Mouse (Mus musculus) heart, postnatal 0 days (tissue): Measurements from ENCODE around the gene Hpse2. TPM values are rescaled to one million over a fixed set of nuclear protein-coding genes. Genes with fewer than 3 reads are reported as not detected.

Source experiments
- ATAC-seq: fragments of 200-750 bp; cut with Nextera tagmentation; 2 replicates; pipeline ENCODE4 v1.8.0; 2017; ENCODE audit warnings: low read depth, moderate number of reproducible peaks, moderate library complexity; ENCODE audit not compliant: insufficient read depth
- DNase-seq: peaks from one replicate; pipeline ENCODE4 v3.0.0-alpha.2; 2016; ENCODE audit warnings: low spot score
- H3K27ac ChIP-seq: fragments of 300-500 bp; sonication (generic); 2 replicates; pipeline ENCODE4 v1.5.1; 2014; ENCODE audit warnings: low read depth, mild to moderate bottlenecking
- H3K27me3 ChIP-seq: fragments of 300-500 bp; sonication (generic); 2 replicates; pipeline ENCODE4 v1.6.1; 2014; ENCODE audit warnings: low read length, mixed read lengths; ENCODE audit not compliant: control insufficient read depth, insufficient read depth
- H3K36me3 ChIP-seq: fragments of 300-500 bp; sonication (generic); replicated peaks from 2 replicates; pipeline ENCODE4 v1.6.1; 2014; ENCODE audit warnings: low read length, mixed read lengths; ENCODE audit not compliant: control insufficient read depth, insufficient read depth
- H3K4me1 ChIP-seq: fragments of 300-500 bp; sonication (generic); 2 replicates; pipeline ENCODE4 v1.6.1; 2014; ENCODE audit warnings: antibody characterized with exemption; ENCODE audit not compliant: control insufficient read depth, insufficient read depth
- H3K4me2 ChIP-seq: fragments of 300-500 bp; sonication (generic); 2 replicates; pipeline ENCODE4 v1.6.1; 2014; ENCODE audit warnings: low read depth, mild to moderate bottlenecking, low read length, moderate library complexity
- H3K4me3 ChIP-seq: fragments of 300-500 bp; sonication (generic); 2 replicates; pipeline ENCODE4 v1.5.1; 2014; ENCODE audit warnings: low read depth, low read length
- H3K9ac ChIP-seq: fragments of 300-500 bp; sonication (generic); replicated peaks from 2 replicates; pipeline ENCODE4 v1.6.1; 2014; ENCODE audit warnings: low read depth, low read length, mixed read lengths
- H3K9me3 ChIP-seq: fragments of 300-500 bp; sonication (generic); replicated peaks from 2 replicates; pipeline ENCODE4 v1.6.1; 2016; ENCODE audit warnings: low read length; ENCODE audit not compliant: control insufficient read depth
- CTCF ChIP-seq: IDR thresholded peaks from 2 replicates; pipeline ENCODE4 v1.5.1; 2016; ENCODE audit warnings: antibody characterized with exemption, control low read depth, low read depth
- EP300 ChIP-seq: IDR thresholded peaks from 2 replicates; pipeline ENCODE4 v1.6.1; 2016; ENCODE audit warnings: antibody characterized with exemption, low read depth
- WGBS: fragments of 180-500 bp; shearing (Covaris S2); extraction: QIAGEN DNeasy Blood & Tissue Kit; methylation state at CpG from one replicate; pipeline ENCODE4 v1.1.7; 2014; 5-methylcytosine and 5-hydroxymethylcytosine counted together
- polyA plus RNA-seq: library from polyadenylated mRNA; unstranded; fragments of >200 nt; fragmentation: Nextera tagmentation; extraction: Ambion mirVana; gene quantifications from 2 replicates; pipeline ENCODE4 v1.2.1, GENCODE M21; 2015
- total RNA-seq: library from RNA; depleted of rRNA; stranded (reverse); fragments of >200 nt; gene quantifications from 2 replicates; pipeline ENCODE4 v1.2.3, GENCODE M21; 2014; ENCODE audit warnings: low replicate concordance

The Hpse2 gene
- total and polyA plus RNA-seq, 2 experiments from 2014 or later: 0.45 to 0.69 TPM

DNA sequence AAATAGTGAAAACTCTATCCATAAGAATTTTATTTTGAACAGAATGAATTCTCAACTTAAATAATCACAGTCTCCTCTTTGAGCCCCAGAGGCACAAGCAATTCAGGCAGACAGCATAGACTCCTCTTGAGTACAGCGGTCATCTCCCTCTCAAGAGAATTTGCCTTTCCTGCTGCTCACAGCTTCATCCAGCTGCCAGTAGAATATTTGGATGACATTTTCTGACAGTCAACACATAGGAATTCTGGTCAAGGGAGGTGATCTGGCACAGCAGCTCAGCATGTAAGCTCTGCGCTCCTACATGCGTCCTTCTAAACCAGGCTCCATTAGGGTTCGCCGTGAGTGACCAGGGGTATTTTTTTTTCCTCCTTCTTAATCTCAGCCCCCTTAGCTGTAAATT, 232.6 kb downstream of the Hpse2 start:
- Histone ChIP-seq H3K9ac (no peak overlapping the region), H3K27me3 (no peaks in the 10 kb centered on the region), H3K27ac (peak overlapping the region; percentile 43), H3K36me3 (no peaks in the 10 kb centered on the region), H3K4me2 (no peak overlapping the region), H3K4me1 (no peaks in the 10 kb centered on the region), H3K9me3 (no peaks in the 10 kb centered on the region), H3K4me3 (no peak overlapping the region)
- ATAC-seq (0 out of 2 replicates have a peak, but pooled peaks have one; percentile 36), DNase-seq (peak; percentile 26)
- TF ChIP-seq CTCF (no peak), EP300 (no peak)
- 68% methylated on average over 5 of the region's 5 CpGs for WGBS

DNA sequence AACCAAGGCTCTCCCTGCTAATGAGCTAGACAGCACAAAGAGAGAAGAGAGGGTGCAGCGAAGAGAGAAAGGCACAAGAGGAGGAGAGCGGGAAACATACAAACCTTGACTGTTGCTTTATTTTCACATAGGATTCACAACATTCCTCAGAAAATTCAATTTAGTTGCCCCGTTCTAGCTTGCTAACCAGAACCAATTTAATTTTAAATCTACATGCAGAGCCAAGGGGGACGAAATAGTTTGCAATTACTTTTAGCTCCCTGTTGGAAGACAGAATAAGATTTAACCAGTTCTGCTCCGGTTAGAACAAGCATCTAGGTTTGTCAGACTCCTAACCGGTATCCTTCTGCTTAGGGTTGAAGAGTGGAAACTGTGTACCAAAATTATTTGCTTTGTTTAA, 240.3 kb downstream of the Hpse2 start:
- Histone ChIP-seq H3K4me2 (no peak overlapping the region), H3K4me3 (no peak overlapping the region), H3K27me3 (no peaks in the 10 kb centered on the region), H3K9me3 (no peaks in the 10 kb centered on the region), H3K9ac (no peak overlapping the region), H3K36me3 (no peaks in the 10 kb centered on the region), H3K4me1 (no peaks in the 10 kb centered on the region), H3K27ac (no peak overlapping the region)
- DNase-seq: no peak
- TF ChIP-seq EP300: no peak
- TF ChIP-seq CTCF: no peak
- 75% methylated on average over 6 of the region's 6 CpGs for WGBS
- ATAC-seq: no peak

DNA sequence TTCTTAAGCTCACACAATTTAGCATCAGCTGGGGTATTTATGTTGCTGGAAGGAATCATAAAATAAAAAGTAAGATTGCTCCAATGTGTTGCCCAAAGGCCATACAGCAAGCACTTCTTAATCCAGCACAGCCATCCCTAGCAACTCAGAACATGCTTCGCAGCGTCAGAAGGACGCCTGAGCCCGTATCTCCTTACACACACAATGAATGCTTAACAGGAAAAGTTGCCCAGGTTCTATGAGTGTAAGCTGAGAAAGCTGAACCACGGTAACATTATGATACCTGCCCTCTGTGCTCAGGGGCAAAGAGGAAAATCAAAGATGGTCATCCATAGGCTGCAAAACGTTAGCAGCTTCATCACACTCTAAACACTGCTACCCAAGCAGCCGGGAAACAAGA, 241.3 kb downstream of the Hpse2 start:
- DNase-seq (no peak), ATAC-seq (no peak)
- TF ChIP-seq EP300: no peak
- Histone ChIP-seq H3K27ac (no peak overlapping the region), H3K4me2 (no peak overlapping the region), H3K4me3 (no peak overlapping the region), H3K9me3 (no peaks in the 10 kb centered on the region), H3K4me1 (no peaks in the 10 kb centered on the region), H3K36me3 (no peaks in the 10 kb centered on the region), H3K27me3 (no peaks in the 10 kb centered on the region), H3K9ac (no peak overlapping the region)
- WGBS: 67% methylated on average over 7 of the region's 7 CpGs

DNA sequence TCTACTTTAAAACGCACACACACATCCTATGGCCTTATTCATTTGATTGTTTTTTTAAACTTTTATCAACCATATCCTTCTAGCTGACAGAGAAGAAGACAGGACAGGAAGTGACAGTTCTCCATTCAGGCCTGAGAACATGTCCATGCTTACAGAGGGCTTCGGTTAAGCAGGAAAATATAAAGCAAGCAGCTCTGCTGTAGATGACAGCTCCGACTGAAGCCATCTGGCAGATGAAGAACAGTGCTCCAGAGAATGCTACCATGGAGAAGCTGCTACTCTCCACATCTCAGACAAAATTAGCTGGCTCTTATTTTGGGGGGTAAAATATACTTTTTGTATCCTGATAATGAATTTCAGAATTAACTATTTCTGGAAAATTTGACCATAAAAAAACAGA, 246.5 kb downstream of the Hpse2 start:
- H3K27ac ChIP-seq: no peak overlapping the region
- no peaks in the 10 kb centered on the region for H3K36me3 ChIP-seq
- 43% methylated on average over 3 of the region's 3 CpGs for WGBS
- no peaks in the 10 kb centered on the region for H3K4me1 ChIP-seq
- H3K9me3 ChIP-seq: no peaks in the 10 kb centered on the region
- H3K27me3 ChIP-seq: no peaks in the 10 kb centered on the region
- no peak overlapping the region for H3K4me3 ChIP-seq
- peak; percentile 13 for DNase-seq
- no peak overlapping the region for H3K4me2 ChIP-seq
- TF ChIP-seq EP300 (no peak), CTCF (no peak)
- ATAC-seq: no peak
- H3K9ac ChIP-seq: no peak overlapping the region

DNA sequence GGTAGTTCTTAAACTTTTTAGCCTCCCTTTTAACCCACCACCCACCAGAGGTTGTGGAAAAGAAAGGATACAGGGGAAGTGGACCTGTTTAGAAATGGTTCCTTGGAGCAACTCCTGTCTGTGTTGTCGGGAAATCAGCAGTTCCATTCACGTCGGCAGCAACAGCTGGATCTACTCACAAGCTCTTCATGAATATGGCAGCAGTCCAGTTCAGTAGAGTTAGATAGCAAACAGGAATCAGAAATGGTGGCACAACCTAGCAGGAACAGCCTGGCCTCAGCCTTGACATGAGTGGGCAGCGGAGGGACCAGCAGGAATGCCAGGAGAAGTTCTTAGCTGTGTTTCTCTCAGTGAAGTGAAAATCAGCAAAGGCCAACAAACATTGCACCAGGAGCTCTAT, 278.4 kb downstream of the Hpse2 start:
- Histone ChIP-seq H3K27ac (no peak overlapping the region), H3K4me2 (no peak overlapping the region), H3K4me3 (no peak overlapping the region), H3K4me1 (no peaks in the 10 kb centered on the region), H3K36me3 (no peaks in the 10 kb centered on the region), H3K9ac (no peak overlapping the region), H3K9me3 (0 out of 2 replicates have a peak, but pooled peaks cover 5% of the 10 kb centered on the region), H3K27me3 (no peaks in the 10 kb centered on the region)
- TF ChIP-seq CTCF (no peak), EP300 (no peak)
- DNase-seq (no peak), ATAC-seq (no peak)
- 53% methylated on average over 4 of the region's 4 CpGs for WGBS

DNA sequence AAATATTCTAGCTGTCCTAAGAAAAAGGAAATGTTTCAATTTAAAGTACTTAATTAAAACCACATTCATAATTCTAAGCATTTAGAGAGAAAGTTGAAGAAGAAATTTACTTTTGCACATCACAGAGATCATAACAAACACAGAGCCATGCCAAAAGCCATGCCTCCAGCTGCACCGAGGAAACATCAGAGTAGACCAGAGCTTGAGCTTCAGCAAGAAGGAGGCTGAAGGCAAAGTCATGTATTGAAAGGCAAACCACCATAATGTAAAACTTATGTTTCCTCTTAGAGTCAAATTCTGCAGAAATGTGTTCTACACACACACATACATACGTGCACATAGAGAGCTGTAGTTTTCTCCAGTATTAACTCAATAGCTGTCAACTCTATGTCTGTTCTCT, 291.2 kb downstream of the Hpse2 start:
- Histone ChIP-seq H3K4me3 (no peak overlapping the region), H3K27me3 (no peaks in the 10 kb centered on the region), H3K4me2 (no peak overlapping the region), H3K9ac (no peak overlapping the region), H3K4me1 (no peaks in the 10 kb centered on the region), H3K9me3 (no peaks in the 10 kb centered on the region), H3K36me3 (no peaks in the 10 kb centered on the region), H3K27ac (no peak overlapping the region)
- TF ChIP-seq EP300 (no peak), CTCF (no peak)
- DNase-seq (no peak), ATAC-seq (no peak)
- WGBS: 76% methylated on average over 2 of the region's 2 CpGs
